Mouse (Mus musculus) embryonic facial prominence, embryonic 13.5 days (tissue): ENCODE data around the gene Anp32e. TPM values are rescaled to one million over a fixed set of nuclear protein-coding genes. Genes with fewer than 3 reads are reported as not detected.
A peak's percentile ranks its signal among the peaks of the same experiment; 100 is the strongest.
"Not testable (repeated sequence)": the region's sequence is repeated elsewhere in the genome, so short reads cannot be mapped to it uniquely, and the experiment has no call there.

Experiments used
- ATAC-seq: fragments of 200-750 bp; cut with Nextera tagmentation; 2 replicates; pipeline ENCODE4 v1.8.0; 2017; ENCODE audit warnings: low read depth; ENCODE audit not compliant: insufficient number of reproducible peaks, insufficient read depth, low FRiP score, low TSS enrichment
- H3K27ac ChIP-seq: fragments of 300-500 bp; sonication (generic); 2 replicates; pipeline ENCODE4 v1.5.1; 2015; ENCODE audit warnings: moderate library complexity, mild to moderate bottlenecking, inconsistent platforms
- H3K27me3 ChIP-seq: fragments of 300-500 bp; sonication (generic); 2 replicates; pipeline ENCODE4 v1.6.1; 2015; ENCODE audit warnings: mild to moderate bottlenecking, inconsistent platforms
- H3K36me3 ChIP-seq: fragments of 300-500 bp; sonication (generic); 2 replicates; pipeline ENCODE4 v1.6.1; 2015; ENCODE audit warnings: mild to moderate bottlenecking, inconsistent platforms
- H3K4me1 ChIP-seq: fragments of 300-500 bp; sonication (generic); 2 replicates; pipeline ENCODE4 v1.6.1; 2015; ENCODE audit warnings: inconsistent platforms
- H3K4me2 ChIP-seq: fragments of 300-500 bp; sonication (generic); 2 replicates; pipeline ENCODE4 v1.6.1; 2015; ENCODE audit warnings: moderate library complexity, mild to moderate bottlenecking, inconsistent platforms
- H3K4me3 ChIP-seq: fragments of 300-500 bp; sonication (generic); 2 replicates; pipeline ENCODE4 v1.5.1; 2015; ENCODE audit warnings: mild to moderate bottlenecking, inconsistent platforms
- H3K9ac ChIP-seq: fragments of 300-500 bp; sonication (generic); 2 replicates; pipeline ENCODE4 v1.6.1; 2015; ENCODE audit warnings: mild to moderate bottlenecking, inconsistent platforms
- H3K9me3 ChIP-seq: fragments of 300-500 bp; sonication (generic); 2 replicates; pipeline ENCODE4 v1.6.1; 2016; ENCODE audit warnings: inconsistent platforms
- WGBS: fragments of 180-500 bp; shearing (Covaris S2); methylation state at CpG from one replicate; pipeline ENCODE4 v1.1.7; 2015; ENCODE audit warnings: mixed read lengths; 5-methylcytosine and 5-hydroxymethylcytosine counted together
- polyA plus RNA-seq: library from polyadenylated mRNA; unstranded; fragments of >200 nt; fragmentation: Nextera tagmentation; extraction: Ambion mirVana; gene quantifications from 2 replicates; pipeline ENCODE4 v1.2.1, GENCODE M21; 2015

Anp32e gene
- polyA plus RNA-seq, 1 experiment from 2014 or later = 251 TPM

GRCm38 (mm10) chr3:95893606-95894316, 35.3 kb upstream of the Anp32e start, which contains the start of gene Aph1a:
Gene Aph1a (plus strand): TSS chr3:95893969.
- H3K4me1 ChIP-seq = peaks cover 31% of the 10 kb centered on the region
- ATAC-seq = peak; percentile 98
- H3K27me3 ChIP-seq, H3K36me3 ChIP-seq, H3K9me3 ChIP-seq: not testable (repeated sequence)
- H3K9ac ChIP-seq = peak within 1 kb of the TSS; percentile 83
- peak within 1 kb of the TSS; percentile 74 for H3K4me3 ChIP-seq
- H3K4me2 ChIP-seq = peak within 1 kb of the TSS; percentile 83
- WGBS = under 1% methylated on average over 31 of the region's 43 CpGs
- H3K27ac ChIP-seq = peak within 1 kb of the TSS; percentile 85

GRCm38 (mm10) chr3:95894317-95895160, 34.5 kb upstream of the Anp32e start:
- Histone ChIP-seq H3K27me3 (no peaks in the 10 kb centered on the region), H3K4me2 (peak overlapping the region; percentile 83), H3K9ac (peak overlapping the region; percentile 83), H3K4me1 (peaks cover 31% of the 10 kb centered on the region), H3K4me3 (peak overlapping the region; percentile 74), H3K36me3 (peaks cover 4% of the 10 kb centered on the region; the same call in 1 of the 2 replicates), H3K9me3 (no peaks in the 10 kb centered on the region), H3K27ac (peak overlapping the region; percentile 68)
- 10% methylated on average over 16 of the region's 16 CpGs for WGBS
- no peak for ATAC-seq

GRCm38 (mm10) chr3:95895501-95895900, 33.5 kb upstream of the Anp32e start:
- not testable (repeated sequence) for H3K36me3 ChIP-seq, H3K4me3 ChIP-seq, H3K9me3 ChIP-seq, ATAC-seq, H3K27me3 ChIP-seq, H3K27ac ChIP-seq
- Histone ChIP-seq H3K4me1 (peaks cover 31% of the 10 kb centered on the region), H3K4me2 (peak overlapping the region; percentile 83; the same call in 1 of the 2 replicates), H3K9ac (0 out of 2 replicates have a peak overlapping the region, but pooled peaks have one; percentile 36)
- 86% methylated on average over 7 of the region's 7 CpGs for WGBS

- Histone ChIP-seq H3K9me3 (no peaks in the 10 kb centered on the region), H3K27me3 (peaks cover 9% of the 10 kb centered on the region; the same call in 1 of the 2 replicates), H3K27ac (no peak overlapping the region), H3K36me3 (peaks cover 4% of the 10 kb centered on the region; the same call in 1 of the 2 replicates), H3K4me2 (no peak overlapping the region), H3K4me3 (no peak overlapping the region), H3K4me1 (peaks cover 26% of the 10 kb centered on the region), H3K9ac (no peak overlapping the region)
- WGBS = 67% methylated on average over 13 of the region's 13 CpGs
- no peak for ATAC-seq
Measured at GRCm38 (mm10) chr3:95899800-95900524, 29.1 kb upstream of the Anp32e start.

GRCm38 (mm10) chr3:95901616-95902372, 27.3 kb upstream of the Anp32e start:
- Histone ChIP-seq H3K9ac (peak overlapping the region; percentile 33; the same call in 1 of the 2 replicates), H3K27ac (no peak overlapping the region), H3K27me3 (peaks cover 9% of the 10 kb centered on the region; the same call in 1 of the 2 replicates), H3K9me3 (no peaks in the 10 kb centered on the region), H3K4me1 (peaks cover 38% of the 10 kb centered on the region), H3K36me3 (peaks cover 4% of the 10 kb centered on the region; the same call in 1 of the 2 replicates), H3K4me3 (no peak overlapping the region), H3K4me2 (0 out of 2 replicates have a peak overlapping the region, but pooled peaks have one; percentile 18)
- ATAC-seq = no peak
- WGBS = 56% methylated on average over 9 of the region's 9 CpGs

GRCm38 (mm10) chr3:95902373-95902625, 26.7 kb upstream of the Anp32e start:
- peak overlapping the region; percentile 92; the same call in 1 of the 2 replicates for H3K4me2 ChIP-seq
- no peak for ATAC-seq
- 0 out of 2 replicates have a peak overlapping the region, but pooled peaks have one; percentile 33 for H3K9ac ChIP-seq

GRCm38 (mm10) chr3:95902643-95903042, 26.4 kb upstream of the Anp32e start:
- H3K9ac ChIP-seq = no peak overlapping the region
- 38% methylated on average over 6 of the region's 6 CpGs for WGBS
- no peak overlapping the region for H3K27ac ChIP-seq
- peak overlapping the region; percentile 92 for H3K4me2 ChIP-seq
- H3K36me3 ChIP-seq = peaks cover 4% of the 10 kb centered on the region; the same call in 1 of the 2 replicates
- H3K9me3 ChIP-seq = no peaks in the 10 kb centered on the region
- H3K4me3 ChIP-seq = no peak overlapping the region
- peaks cover 43% of the 10 kb centered on the region for H3K4me1 ChIP-seq
- no peak for ATAC-seq
- peaks cover 9% of the 10 kb centered on the region; the same call in 1 of the 2 replicates for H3K27me3 ChIP-seq

More at GRCm38 (mm10) chr3:95902373-95902625, 26.7 kb upstream of the Anp32e start:
- Histone ChIP-seq H3K27ac (no peak overlapping the region), H3K27me3 (peaks cover 9% of the 10 kb centered on the region; the same call in 1 of the 2 replicates), H3K4me3 (no peak overlapping the region), H3K9me3 (no peaks in the 10 kb centered on the region), H3K36me3 (peaks cover 4% of the 10 kb centered on the region; the same call in 1 of the 2 replicates), H3K4me1 (peaks cover 42% of the 10 kb centered on the region)

GRCm38 (mm10) chr3:95903753-95904502, 25.1 kb upstream of the Anp32e start:
- Histone ChIP-seq H3K27ac (peak overlapping the region; percentile 24), H3K4me3 (peak overlapping the region; percentile 45), H3K9me3 (no peaks in the 10 kb centered on the region), H3K27me3 (peaks cover 9% of the 10 kb centered on the region; the same call in 1 of the 2 replicates), H3K4me2 (peak overlapping the region; percentile 92), H3K4me1 (peaks cover 43% of the 10 kb centered on the region), H3K36me3 (no peaks in the 10 kb centered on the region), H3K9ac (peak overlapping the region; percentile 67)
- no peak for ATAC-seq
- WGBS = 4% methylated on average over 15 of the region's 15 CpGs

- 0% methylated on average over 15 of the region's 15 CpGs for WGBS
- peak within 1 kb of the TSS; percentile 92 for H3K4me2 ChIP-seq
- no peaks in the 10 kb centered on the region for H3K36me3 ChIP-seq
- H3K9me3 ChIP-seq = no peaks in the 10 kb centered on the region
- peaks cover 43% of the 10 kb centered on the region for H3K4me1 ChIP-seq
- peak within 1 kb of the TSS; percentile 45 for H3K4me3 ChIP-seq
- peak within 1 kb of the TSS; percentile 24 for H3K27ac ChIP-seq
- H3K9ac ChIP-seq = peak within 1 kb of the TSS; percentile 67
- ATAC-seq = no peak
- peaks cover 9% of the 10 kb centered on the region; the same call in 1 of the 2 replicates for H3K27me3 ChIP-seq
Measured at GRCm38 (mm10) chr3:95904568-95904967, 24.5 kb upstream of the Anp32e start, which contains the start of gene Car14. Gene Car14 (minus strand): TSS chr3:95904691.
